Mouse (Mus musculus): ENCODE results near the gene Capn3. TPM values are rescaled to one million over a fixed set of nuclear protein-coding genes. Genes with fewer than 3 reads are reported as not detected.

Capn3 gene
- total and polyA plus RNA-seq, 2 experiments from 2014 or later, result 1.6 to 1.8 TPM

GRCm38 (mm10) chr2:120469220-120469619, 13.4 kb downstream of the Capn3 start:
- DNase-seq (ENCODE audit: low spot score) (no peak), ATAC-seq (ENCODE audit: insufficient read depth, low read depth) (no peak)
- H3K27ac ChIP-seq (ENCODE audit: low read depth), result no peak overlapping the region
- H3K36me3 ChIP-seq (replicated peaks; ENCODE audit: control insufficient read depth, insufficient read depth, low read length), result no peaks in the 10 kb centered on the region
- 78% methylated on average over 3 of the region's 3 CpGs for WGBS
- H3K4me1 ChIP-seq (ENCODE audit: control insufficient read depth, insufficient read depth), result no peaks in the 10 kb centered on the region
- H3K4me3 ChIP-seq (ENCODE audit: low read depth, low read length), result no peak overlapping the region
- no peak overlapping the region for H3K4me2 ChIP-seq (ENCODE audit: low read depth, low read length)
- no peaks in the 10 kb centered on the region for H3K9me3 ChIP-seq (replicated peaks; ENCODE audit: control insufficient read depth, low read length)
- H3K27me3 ChIP-seq (ENCODE audit: control insufficient read depth, insufficient read depth, low read length), result no peaks in the 10 kb centered on the region
- no peak overlapping the region for H3K9ac ChIP-seq (replicated peaks; ENCODE audit: low read depth, low read length)
- TF ChIP-seq CTCF (IDR thresholded peaks at IDR 0.05; ENCODE audit: low read depth) (no peak), EP300 (IDR thresholded peaks at IDR 0.05; ENCODE audit: low read depth) (no peak)

GRCm38 (mm10) chr2:120469715-120470114, 13.9 kb downstream of the Capn3 start:
- ATAC-seq (ENCODE audit: insufficient read depth, low read depth), result no peak
- Histone ChIP-seq H3K9me3 (replicated peaks; ENCODE audit: control insufficient read depth, low read length) (no peaks in the 10 kb centered on the region), H3K4me3 (ENCODE audit: low read depth, low read length) (no peak overlapping the region), H3K4me1 (ENCODE audit: control insufficient read depth, insufficient read depth) (no peaks in the 10 kb centered on the region), H3K9ac (replicated peaks; ENCODE audit: low read depth, low read length) (no peak overlapping the region), H3K36me3 (replicated peaks; ENCODE audit: control insufficient read depth, insufficient read depth, low read length) (no peaks in the 10 kb centered on the region), H3K27me3 (ENCODE audit: control insufficient read depth, insufficient read depth, low read length) (no peaks in the 10 kb centered on the region), H3K27ac (ENCODE audit: low read depth) (no peak overlapping the region), H3K4me2 (ENCODE audit: low read depth, low read length) (no peak overlapping the region)
- TF ChIP-seq CTCF (IDR thresholded peaks at IDR 0.05; ENCODE audit: low read depth) (no peak), EP300 (IDR thresholded peaks at IDR 0.05; ENCODE audit: low read depth) (no peak)
- 83% methylated on average over 10 of the region's 10 CpGs for WGBS
- DNase-seq (ENCODE audit: low spot score), result no peak

GRCm38 (mm10) chr2:120470856-120471255, 15.0 kb downstream of the Capn3 start:
- 78% methylated on average over 4 of the region's 4 CpGs for WGBS
- TF ChIP-seq EP300 (IDR thresholded peaks at IDR 0.05; ENCODE audit: low read depth) (no peak), CTCF (IDR thresholded peaks at IDR 0.05; ENCODE audit: low read depth) (no peak)
- Histone ChIP-seq H3K27me3 (ENCODE audit: control insufficient read depth, insufficient read depth, low read length) (no peaks in the 10 kb centered on the region), H3K9ac (replicated peaks; ENCODE audit: low read depth, low read length) (no peak overlapping the region), H3K36me3 (replicated peaks; ENCODE audit: control insufficient read depth, insufficient read depth, low read length) (no peaks in the 10 kb centered on the region), H3K4me1 (ENCODE audit: control insufficient read depth, insufficient read depth) (no peaks in the 10 kb centered on the region), H3K27ac (ENCODE audit: low read depth) (no peak overlapping the region), H3K4me2 (ENCODE audit: low read depth, low read length) (no peak overlapping the region), H3K4me3 (ENCODE audit: low read depth, low read length) (no peak overlapping the region), H3K9me3 (replicated peaks; ENCODE audit: control insufficient read depth, low read length) (no peaks in the 10 kb centered on the region)
- DNase-seq (ENCODE audit: low spot score) (no peak), ATAC-seq (ENCODE audit: insufficient read depth, low read depth) (no peak)

GRCm38 (mm10) chr2:120476277-120477087, 20.7 kb downstream of the Capn3 start:
- Histone ChIP-seq H3K27me3 (ENCODE audit: control insufficient read depth, insufficient read depth, low read length) (no peaks in the 10 kb centered on the region), H3K9me3 (replicated peaks; ENCODE audit: control insufficient read depth, low read length) (no peaks in the 10 kb centered on the region), H3K4me3 (ENCODE audit: low read depth, low read length) (no peak overlapping the region), H3K9ac (replicated peaks; ENCODE audit: low read depth, low read length) (no peak overlapping the region), H3K4me2 (ENCODE audit: low read depth, low read length) (no peak overlapping the region), H3K4me1 (ENCODE audit: control insufficient read depth, insufficient read depth) (no peaks in the 10 kb centered on the region), H3K36me3 (replicated peaks; ENCODE audit: control insufficient read depth, insufficient read depth, low read length) (no peaks in the 10 kb centered on the region), H3K27ac (ENCODE audit: low read depth) (no peak overlapping the region)
- ATAC-seq (ENCODE audit: insufficient read depth, low read depth), result no peak
- WGBS, result 81% methylated on average over 13 of the region's 13 CpGs
- DNase-seq (ENCODE audit: low spot score), result no peak
- TF ChIP-seq EP300 (IDR thresholded peaks at IDR 0.05; ENCODE audit: low read depth), result no peak

- DNase-seq (ENCODE audit: low spot score), result peak; percentile 60
- H3K4me1 ChIP-seq (ENCODE audit: control insufficient read depth, insufficient read depth), result peaks cover 15% of the 10 kb centered on the region
- TF ChIP-seq EP300 (IDR thresholded peaks at IDR 0.05; ENCODE audit: low read depth) (no peak), CTCF (IDR thresholded peaks at IDR 0.05; ENCODE audit: low read depth) (peak; percentile 80)
- H3K4me3 ChIP-seq (ENCODE audit: low read depth, low read length), result no peak overlapping the region
- H3K4me2 ChIP-seq (ENCODE audit: low read depth, low read length), result no peak overlapping the region
- H3K27me3 ChIP-seq (ENCODE audit: control insufficient read depth, insufficient read depth, low read length), result no peaks in the 10 kb centered on the region
- peak; percentile 61; the same call in 1 of the 2 replicates for ATAC-seq (ENCODE audit: insufficient read depth, low read depth)
- no peaks in the 10 kb centered on the region for H3K36me3 ChIP-seq (replicated peaks; ENCODE audit: control insufficient read depth, insufficient read depth, low read length)
- no peak overlapping the region for H3K9ac ChIP-seq (replicated peaks; ENCODE audit: low read depth, low read length)
- 39% methylated on average over 3 of the region's 3 CpGs for WGBS
- no peaks in the 10 kb centered on the region for H3K9me3 ChIP-seq (replicated peaks; ENCODE audit: control insufficient read depth, low read length)
- no peak overlapping the region for H3K27ac ChIP-seq (ENCODE audit: low read depth)
These were observed 22.8 kb downstream of the Capn3 start for GRCm38 (mm10) chr2:120478600-120478999.

- H3K27me3 ChIP-seq (ENCODE audit: control insufficient read depth, insufficient read depth, low read length), result no peaks in the 10 kb centered on the region
- H3K4me3 ChIP-seq (ENCODE audit: low read depth, low read length), result no peak overlapping the region
- DNase-seq (ENCODE audit: low spot score) (no peak), ATAC-seq (ENCODE audit: insufficient read depth, low read depth) (no peak)
- no peaks in the 10 kb centered on the region for H3K9me3 ChIP-seq (replicated peaks; ENCODE audit: control insufficient read depth, low read length)
- 56% methylated on average over 8 of the region's 8 CpGs for WGBS
- H3K27ac ChIP-seq (ENCODE audit: low read depth), result no peak overlapping the region
- no peaks in the 10 kb centered on the region for H3K36me3 ChIP-seq (replicated peaks; ENCODE audit: control insufficient read depth, insufficient read depth, low read length)
- TF ChIP-seq CTCF (IDR thresholded peaks at IDR 0.05; ENCODE audit: low read depth) (no peak), EP300 (IDR thresholded peaks at IDR 0.05; ENCODE audit: low read depth) (no peak)
- H3K4me2 ChIP-seq (ENCODE audit: low read depth, low read length), result no peak overlapping the region
- H3K9ac ChIP-seq (replicated peaks; ENCODE audit: low read depth, low read length), result no peak overlapping the region
- H3K4me1 ChIP-seq (ENCODE audit: control insufficient read depth, insufficient read depth), result peaks cover 15% of the 10 kb centered on the region
These were observed 26.1 kb downstream of the Capn3 start for GRCm38 (mm10) chr2:120481921-120482320.

Data from heart, postnatal 0 days (tissue).